Mouse (Mus musculus) C2C12 (cell line): ENCODE measurements around the gene Vmn1r19.

Experiments used
- CTCF ChIP-seq: IDR thresholded peaks from one replicate; pipeline ENCODE4 v1.5.1; 2011; ENCODE audit not compliant: control insufficient read depth, insufficient read depth, insufficient read length
- MAX ChIP-seq: IDR thresholded peaks from one replicate; pipeline ENCODE4 v1.6.1; 2011; ENCODE audit warnings: mild to moderate bottlenecking, control low read depth
- MYOG ChIP-seq: IDR thresholded peaks from one replicate; pipeline ENCODE4 v1.6.1; 2011; ENCODE audit not compliant: control insufficient read depth, insufficient read length; ENCODE audit errors: extremely low read depth
- USF1 ChIP-seq: IDR thresholded peaks from one replicate; pipeline ENCODE4 v1.6.1; 2011; ENCODE audit warnings: low read depth, mild to moderate bottlenecking, control low read depth, moderate library complexity

DNA sequence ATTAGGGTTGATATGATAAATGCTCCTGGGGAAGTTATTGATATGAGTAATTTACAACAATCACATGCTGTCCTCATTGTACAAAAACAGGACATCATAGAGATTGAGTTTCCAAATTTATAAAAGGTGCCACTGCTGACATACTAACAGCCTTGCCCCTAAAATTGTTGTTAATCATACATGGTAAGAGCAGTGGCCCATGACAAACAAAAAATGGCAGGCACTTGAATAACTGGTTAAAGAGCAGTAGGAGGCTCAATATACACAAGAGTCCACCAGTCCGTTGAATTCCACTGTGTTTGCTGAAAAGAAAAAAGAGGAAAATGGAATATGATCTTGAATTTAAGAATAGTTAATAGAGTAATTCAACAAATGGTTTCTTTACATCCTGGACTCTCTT lies 36.1 kb upstream of the Vmn1r19 start:
- TF ChIP-seq CTCF: no peak
- no peak for TF ChIP-seq MYOG
- no peak for TF ChIP-seq MAX
- TF ChIP-seq USF1: no peak
